Comparison of ENCODE assay signal across 7 mouse cellular contexts in the genomic region with DNA sequence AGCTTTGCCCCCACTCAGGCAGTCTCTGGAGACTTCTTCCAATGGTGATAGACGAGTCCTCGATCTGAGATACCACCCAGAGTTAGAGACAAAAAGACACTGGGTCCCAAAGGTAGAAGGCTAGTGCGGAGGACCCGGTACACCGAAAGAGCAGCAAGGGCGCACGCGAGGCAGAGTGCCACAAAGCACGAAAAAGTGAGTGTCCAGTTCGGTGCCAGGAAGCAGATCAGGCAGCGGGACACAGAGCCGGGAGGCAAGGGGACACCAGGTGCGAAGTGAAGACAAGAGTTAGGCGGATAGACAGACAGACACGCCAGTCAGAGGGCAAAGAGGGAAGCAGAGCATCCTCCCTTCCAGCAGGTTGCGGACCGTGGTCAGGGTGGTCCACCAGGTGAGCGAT. TPM values are rescaled to one million over a fixed set of nuclear protein-coding genes. Genes with fewer than 3 reads are reported as not detected.
DNase-seq lines count a peak whose midpoint lies in the region; ATAC-seq and TF ChIP-seq lines count a peak whose summit lies in the region.

TSS of gene Mad2l2 (plus strand) at position 252 of the 400 bp plus-strand sequence.

- no peak for TF ChIP-seq POLR2A in embryonic fibroblast, embryonic 13.5 days (IDR thresholded peaks at IDR 0.05; ENCODE audit: low read depth, low read length)

- intact Hi-C loops in heart, postnatal 14 days (cut with DNase I) = no loop called here

- H3K4me1 ChIP-seq in embryonic fibroblast, embryonic 13.5 days (ENCODE audit: control insufficient read depth, insufficient read depth, low read length) = no peaks in the 10 kb centered on the region
- H3K4me1 ChIP-seq in limb, embryonic 12.5 days (replicated peaks) = peaks cover 22% of the 10 kb centered on the region; the same call in 1 of the 2 replicates
- no peaks in the 10 kb centered on the region; the same call in 1 of the 2 replicates for H3K4me1 ChIP-seq in stomach, postnatal 0 days (replicated peaks; ENCODE audit: control insufficient read depth, insufficient read depth)

- H3K9me3 ChIP-seq in limb, embryonic 12.5 days = 0 out of 2 replicates have a peak, but pooled peaks cover 5% of the 10 kb centered on the region
- no peaks in the 10 kb centered on the region for H3K9me3 ChIP-seq in stomach, postnatal 0 days (ENCODE audit: control insufficient read depth, low read length)

- H3K4me3 ChIP-seq in embryonic fibroblast, embryonic 13.5 days (ENCODE audit: insufficient read depth, low read length) = peak within 1 kb of the TSS; percentile 21
- H3K4me3 ChIP-seq in limb, embryonic 12.5 days (replicated peaks) = peak within 1 kb of the TSS; percentile 84
- H3K4me3 ChIP-seq in stomach, postnatal 0 days (ENCODE audit: low read depth, low read length) = peak within 1 kb of the TSS; percentile 53

- no peak for DNase-seq in thymus, postnatal 0 days (ENCODE audit: low spot score)
- DNase-seq in thymus, postnatal 10 days (ENCODE audit: low spot score in 2 of 2) = no peak
- DNase-seq in heart, postnatal 14 days = no peak
- no peak for DNase-seq in stomach, postnatal 0 days (ENCODE audit: low spot score)
- DNase-seq in cerebellum, postnatal 10 days = no peak

- peak within 1 kb of the TSS; percentile 91 for H3K9ac ChIP-seq in limb, embryonic 12.5 days (replicated peaks)
- peak within 1 kb of the TSS; percentile 27; the same call in 1 of the 2 replicates for H3K9ac ChIP-seq in stomach, postnatal 0 days (ENCODE audit: low read length)

- no peaks in the 10 kb centered on the region for H3K36me3 ChIP-seq in limb, embryonic 12.5 days
- no peaks in the 10 kb centered on the region for H3K36me3 ChIP-seq in stomach, postnatal 0 days (ENCODE audit: control insufficient read depth, insufficient read depth, low read length)

- peak within 1 kb of the TSS; percentile 88 for H3K4me2 ChIP-seq in limb, embryonic 12.5 days
- peak within 1 kb of the TSS; percentile 92 for H3K4me2 ChIP-seq in stomach, postnatal 0 days (replicated peaks; ENCODE audit: low read depth)

- 2% methylated on average over 18 of the region's 18 CpGs for WGBS in limb, embryonic 12.5 days
- WGBS in stomach, postnatal 0 days = 1% methylated on average over 16 of the region's 18 CpGs

- TF ChIP-seq EP300 in stomach, postnatal 0 days (optimal IDR thresholded peaks at IDR 0.05) = no peak

- TF ChIP-seq CTCF in embryonic fibroblast, embryonic 13.5 days (IDR thresholded peaks at IDR 0.05; ENCODE audit: borderline replicate concordance, insufficient read depth, low read length) = no peak
- TF ChIP-seq CTCF in stomach, postnatal 0 days (IDR thresholded peaks at IDR 0.05; ENCODE audit: low read depth) = no peak

- peaks cover 24% of the 10 kb centered on the region for H3K27me3 ChIP-seq in limb, embryonic 12.5 days
- peaks cover 15% of the 10 kb centered on the region for H3K27me3 ChIP-seq in stomach, postnatal 0 days (ENCODE audit: control insufficient read depth, insufficient read depth, low read length)

- no peak within 1 kb of the TSS for H3K27ac ChIP-seq in embryonic fibroblast, embryonic 13.5 days (ENCODE audit: insufficient read depth, low read length)
- peak within 1 kb of the TSS; percentile 82 for H3K27ac ChIP-seq in limb, embryonic 12.5 days
- H3K27ac ChIP-seq in stomach, postnatal 0 days (replicated peaks) = no peak within 1 kb of the TSS

- ATAC-seq in limb, embryonic 12.5 days (ENCODE audit: insufficient number of reproducible peaks, insufficient read depth, low FRiP score, low TSS enrichment, low read depth) = no peak; the same call in 1 of the 2 replicates
- ATAC-seq in stomach, postnatal 0 days (ENCODE audit: low FRiP score, low TSS enrichment) = 0 out of 2 replicates have a peak, but pooled peaks have one; percentile 11

RNA-seq across cellular contexts. Expression of gene Mad2l2, which starts in this region (rescaled TPM):
- 42.1 and 46.1 TPM in 2 replicates for polyA plus RNA-seq in thymus, postnatal 0 days (2015; fragmentation: Nextera tagmentation; extraction: Ambion mirVana)
- polyA plus RNA-seq in embryonic fibroblast, embryonic 13.5 days (2011; ENCODE audit: insufficient read length, low read depth, missing spikeins) = 15.5 and 30.0 TPM in 2 replicates
- total RNA-seq in heart, postnatal 14 days (2021) = 10 to 100 TPM; 11.5 to 12.5 TPM
- 104 and 107 TPM in 2 replicates for polyA plus RNA-seq in limb, embryonic 12.5 days (2016; fragmentation: Nextera tagmentation; extraction: Ambion mirVana)
- polyA plus RNA-seq in stomach, postnatal 0 days (2015; fragmentation: Nextera tagmentation; extraction: Ambion mirVana) = 24.6 and 25.0 TPM in 2 replicates

Comparison
In these comparisons a context has a peak if more than half of its experiments do, and no peak if none do; other contexts are left out.
1. H3K4me3 ChIP-seq: peak in every context shown above with its lines; median percentile 84 in limb, embryonic 12.5 days; 53 in stomach, postnatal 0 days; 21 in embryonic fibroblast, embryonic 13.5 days.